22 mouse cellular contexts compared by ENCODE assay signal in the genomic region with DNA sequence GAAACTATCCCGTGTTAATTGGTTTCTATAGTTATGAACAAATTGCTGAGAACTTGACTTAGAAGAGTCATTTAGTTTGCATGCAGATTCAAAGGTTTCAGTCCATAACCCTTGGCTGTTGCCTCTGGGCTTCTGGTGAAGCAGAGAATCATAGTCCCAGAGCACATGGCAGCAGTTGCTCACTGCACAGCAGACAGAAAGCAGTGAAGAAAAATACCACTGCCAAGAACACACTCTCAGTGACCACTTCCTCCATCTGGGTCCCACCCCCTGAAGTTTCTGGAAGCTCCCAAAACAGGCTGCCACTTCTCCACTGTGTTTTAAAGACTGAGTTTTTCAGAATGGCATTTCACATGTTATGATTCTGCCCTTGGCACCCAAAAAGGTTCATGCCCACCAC.
DNase-seq lines count a peak whose midpoint lies in the region; ATAC-seq lines count a peak whose summit lies in the region.
"Had no signal": no experiment of that assay in that cellular context is flagged by ENCODE, and none has a peak within 500 bp of the region (broad histone marks: within the 10 kb centered on the region; RNA-seq: fewer than 3 reads in every experiment).

No protein-coding gene starts in this region.

- no peak overlapping the region for H3K4me3 ChIP-seq in heart, embryonic 10.5 days
- no peak overlapping the region for H3K4me3 ChIP-seq in heart, embryonic 11.5 days (ENCODE audit: low read depth, low read length)
- H3K4me3 ChIP-seq: embryonic facial prominence, embryonic 10.5 days; erythroblast, embryonic 14.5 days; forebrain, embryonic 10.5 days; heart, adult 2 months; heart, embryonic 13.5 days; hindbrain, embryonic 12.5 days had no signal

- ATAC-seq in heart, embryonic 11.5 days (replicated peaks; ENCODE audit: insufficient number of reproducible peaks, low FRiP score, low TSS enrichment), result no peak
- peak; percentile 62 for ATAC-seq in granulocyte monocyte progenitor cell, adult 5-6 weeks (replicated peaks; ENCODE audit: poor library complexity, severe bottlenecking)
- ATAC-seq: forebrain, embryonic 14.5 days; hindbrain, embryonic 16.5 days; inflammation-experienced regulatory T-cells, adult 6 months had no signal

- peaks cover 19% of the 10 kb centered on the region for H3K4me1 ChIP-seq in heart, embryonic 10.5 days
- H3K4me1 ChIP-seq in heart, embryonic 11.5 days (ENCODE audit: control insufficient read depth, insufficient read depth, low read length), result 0 out of 2 replicates have a peak, but pooled peaks cover 3% of the 10 kb centered on the region
- H3K4me1 ChIP-seq: hindbrain, embryonic 12.5 days had no signal

- no peaks in the 10 kb centered on the region for H3K36me3 ChIP-seq in heart, embryonic 10.5 days
- no peaks in the 10 kb centered on the region for H3K36me3 ChIP-seq in heart, embryonic 11.5 days (ENCODE audit: control insufficient read depth, insufficient read depth, low read length)
- H3K36me3 ChIP-seq: embryonic facial prominence, embryonic 10.5 days; forebrain, embryonic 10.5 days; heart, embryonic 13.5 days; hindbrain, embryonic 12.5 days had no signal

- no peak overlapping the region for H3K9ac ChIP-seq in heart, embryonic 11.5 days (ENCODE audit: low read depth, low read length)
- H3K9ac ChIP-seq: heart, embryonic 13.5 days; hindbrain, embryonic 12.5 days had no signal

- DNase-seq in heart, embryonic 10.5 days (ENCODE audit: low spot score), result peak; percentile 6
- DNase-seq in testis, postnatal 10 days (ENCODE audit: low spot score), result peak; percentile 19
- DNase-seq in testis, postnatal 14 days (ENCODE audit: low spot score), result no peak
- no peak for DNase-seq in T-cell, adult 2 months (ENCODE audit: low spot score)
- no peak for DNase-seq in cerebellum, adult 11-12 months
- DNase-seq: adrenal gland, postnatal 10 days; cerebellum, adult 18-20 months; cerebellum, adult 9-11 months; cerebellum, postnatal 36 days; gastrocnemius, postnatal 36 days; heart, adult 2 months; heart, postnatal 4 days had no signal

- no peak overlapping the region for H3K27ac ChIP-seq in heart, embryonic 10.5 days
- H3K27ac ChIP-seq in heart, embryonic 11.5 days (ENCODE audit: low read depth, low read length), result no peak overlapping the region
- H3K27ac ChIP-seq: embryonic facial prominence, embryonic 10.5 days; forebrain, embryonic 10.5 days; heart, adult 2 months; heart, embryonic 13.5 days; hindbrain, embryonic 12.5 days had no signal

- no peaks in the 10 kb centered on the region for H3K9me3 ChIP-seq in heart, embryonic 10.5 days
- H3K9me3 ChIP-seq in heart, embryonic 11.5 days (replicated peaks; ENCODE audit: control insufficient read depth, low read length), result no peaks in the 10 kb centered on the region
- H3K9me3 ChIP-seq: embryonic facial prominence, embryonic 10.5 days; forebrain, embryonic 10.5 days; heart, embryonic 13.5 days; hindbrain, embryonic 12.5 days had no signal

- H3K4me2 ChIP-seq in heart, embryonic 11.5 days, result no peak overlapping the region
- H3K4me2 ChIP-seq: heart, embryonic 13.5 days; hindbrain, embryonic 12.5 days had no signal

- WGBS in heart, embryonic 10.5 days, result 82% methylated on average over 1 of the region's 1 CpGs
- WGBS in heart, embryonic 11.5 days (ENCODE audit: insufficient replicate concordance), result 80% methylated on average over 1 of the region's 1 CpGs

- H3K27me3 ChIP-seq in heart, embryonic 10.5 days (ENCODE audit: insufficient read depth, poor library complexity, severe bottlenecking), result no peaks in the 10 kb centered on the region
- no peaks in the 10 kb centered on the region for H3K27me3 ChIP-seq in heart, embryonic 11.5 days (ENCODE audit: control insufficient read depth, insufficient read depth, low read length)
- H3K27me3 ChIP-seq: heart, embryonic 13.5 days; hindbrain, embryonic 12.5 days had no signal

Comparison
In these comparisons a context has a peak if more than half of its experiments do, and no peak if none do; other contexts are left out.
1. DNase-seq: peak in heart, embryonic 10.5 days (single experiment) and testis, postnatal 10 days (single experiment); none in testis, postnatal 14 days (single experiment), T-cell, adult 2 months (single experiment) and cerebellum, adult 11-12 months (single experiment).